In the genomic region with DNA sequence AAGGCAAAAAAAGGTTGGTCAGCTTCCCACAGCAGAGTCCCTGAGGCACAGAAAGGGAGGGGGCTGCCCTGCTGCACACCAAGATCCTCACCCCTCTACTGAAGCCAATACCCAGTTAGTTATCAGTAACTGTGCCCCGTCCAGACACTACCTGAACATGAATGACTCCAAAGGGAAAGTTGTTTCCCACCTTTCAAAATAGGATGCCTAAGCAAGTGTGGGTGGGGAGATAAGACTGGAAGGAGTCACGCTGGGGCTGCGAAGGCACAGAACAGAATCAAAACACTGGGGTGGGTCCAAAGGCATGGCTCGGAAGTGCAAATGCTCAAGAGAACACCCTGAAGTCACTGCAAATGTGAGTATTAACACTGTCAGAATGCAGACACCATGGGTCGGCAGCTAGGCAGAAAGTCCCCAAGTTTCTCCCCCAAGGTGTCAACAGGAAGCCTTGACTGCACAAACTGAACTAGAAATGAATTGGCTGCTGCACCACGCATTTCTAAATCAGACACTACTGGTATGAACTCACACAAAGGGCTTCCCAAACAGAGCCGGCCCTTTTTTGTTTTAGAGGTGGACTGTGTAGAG, we compare ENCODE assay signal across 1 mouse cellular context.
TF ChIP-seq lines count a peak whose summit lies in the region.

No protein-coding gene starts in this region.

TF ChIP-seq in MEL, 35 proteins besides CTCF, POLR2A, EP300 and RAD21 (continued from another document):
- TF ChIP-seq MEF2A (IDR thresholded peaks at IDR 0.05; ENCODE audit: extremely low read depth, insufficient replicate concordance, low read depth, low read length, poor library complexity, severe bottlenecking) (no peak), TCF12 (IDR thresholded peaks at IDR 0.05; ENCODE audit: low read depth, low read length) (peak; percentile 73), SMC3 (IDR thresholded peaks at IDR 0.05; ENCODE audit: low read depth, low read length) (0 out of 2 replicates have a peak, but pooled peaks have one; percentile 2), SIN3A (IDR thresholded peaks at IDR 0.05; ENCODE audit: low read length) (peak; percentile 54), MYC (IDR thresholded peaks at IDR 0.05; ENCODE audit: low read depth, low read length) (no peak), MXI1 (IDR thresholded peaks at IDR 0.05; ENCODE audit: low read depth, low read length) (peak; percentile 56), CHD1 (IDR thresholded peaks at IDR 0.05; ENCODE audit: low read depth, low read length) (peak; percentile 69; the same call in 1 of the 2 replicates), RCOR1 (IDR thresholded peaks at IDR 0.05; ENCODE audit: low read depth, low read length) (peak; percentile 45; the same call in 1 of the 2 replicates), KAT2A (conservative IDR thresholded peaks at IDR 0.05; ENCODE audit: low read depth, low read length) (no peak), USF1 (IDR thresholded peaks at IDR 0.05; ENCODE audit: low read depth, low read length) (no peak), POLR2AphosphoS5 (IDR thresholded peaks at IDR 0.05; ENCODE audit: borderline replicate concordance, low read depth, low read length) (no peak), ZMIZ1 (IDR thresholded peaks at IDR 0.05; ENCODE audit: low read depth, low read length) (no peak), MAX (IDR thresholded peaks at IDR 0.05; ENCODE audit: low read length) (peak; percentile 59; the same call in 1 of the 2 replicates)
